Mouse (Mus musculus): Measurements from ENCODE around the gene Prima1. TPM values are rescaled to one million over a fixed set of nuclear protein-coding genes. Genes with fewer than 3 reads are reported as not detected.
A peak's percentile ranks its signal among the peaks of the same experiment; 100 is the strongest.

Gene Prima1
- polyA plus RNA-seq, 1 experiment from 2014 or later: 0.25 TPM

GRCm38 (mm10) chr12:103252901-103253434, 11.0 kb upstream of the Prima1 start:
- no peak overlapping the region for H3K4me2 ChIP-seq
- no peak overlapping the region for H3K4me3 ChIP-seq
- no peaks in the 10 kb centered on the region for H3K36me3 ChIP-seq
- no peaks in the 10 kb centered on the region for H3K4me1 ChIP-seq
- H3K27me3 ChIP-seq: no peaks in the 10 kb centered on the region
- H3K9me3 ChIP-seq: no peaks in the 10 kb centered on the region
- no peak for ATAC-seq (ENCODE audit: insufficient number of reproducible peaks, insufficient read depth, low FRiP score, low TSS enrichment, low read depth)
- H3K27ac ChIP-seq: no peak overlapping the region
- 90% methylated on average over 8 of the region's 8 CpGs for WGBS
- H3K9ac ChIP-seq: no peak overlapping the region

GRCm38 (mm10) chr12:103251151-103251550, 9.2 kb upstream of the Prima1 start:
- no peak for ATAC-seq (ENCODE audit: insufficient number of reproducible peaks, insufficient read depth, low FRiP score, low TSS enrichment, low read depth)
- Histone ChIP-seq H3K36me3 (no peaks in the 10 kb centered on the region), H3K4me3 (no peak overlapping the region), H3K4me2 (no peak overlapping the region), H3K4me1 (no peaks in the 10 kb centered on the region), H3K9me3 (no peaks in the 10 kb centered on the region), H3K9ac (no peak overlapping the region), H3K27me3 (no peaks in the 10 kb centered on the region), H3K27ac (no peak overlapping the region)
- WGBS: 91% methylated on average over 5 of the region's 5 CpGs

GRCm38 (mm10) chr12:103250333-103250732, 8.4 kb upstream of the Prima1 start:
- 72% methylated on average over 6 of the region's 6 CpGs for WGBS
- Histone ChIP-seq H3K4me2 (no peak overlapping the region), H3K4me1 (no peaks in the 10 kb centered on the region), H3K9me3 (no peaks in the 10 kb centered on the region), H3K4me3 (no peak overlapping the region), H3K9ac (no peak overlapping the region), H3K27ac (no peak overlapping the region), H3K27me3 (no peaks in the 10 kb centered on the region), H3K36me3 (no peaks in the 10 kb centered on the region)
- ATAC-seq (ENCODE audit: insufficient number of reproducible peaks, insufficient read depth, low FRiP score, low TSS enrichment, low read depth): no peak

- H3K9me3 ChIP-seq: no peaks in the 10 kb centered on the region
- no peaks in the 10 kb centered on the region for H3K36me3 ChIP-seq
- H3K4me2 ChIP-seq: peak overlapping the region; percentile 88
- peaks cover 51% of the 10 kb centered on the region for H3K27me3 ChIP-seq
- peak overlapping the region; percentile 83 for H3K9ac ChIP-seq
- H3K4me3 ChIP-seq: peak overlapping the region; percentile 71
- peaks cover 12% of the 10 kb centered on the region for H3K4me1 ChIP-seq
- 2% methylated on average over 11 of the region's 11 CpGs for WGBS
- no peak overlapping the region for H3K27ac ChIP-seq
- no peak for ATAC-seq (ENCODE audit: insufficient number of reproducible peaks, insufficient read depth, low FRiP score, low TSS enrichment, low read depth)
Observed at GRCm38 (mm10) chr12:103243041-103243440, 1.1 kb upstream of the Prima1 start.

- ATAC-seq (ENCODE audit: insufficient number of reproducible peaks, insufficient read depth, low FRiP score, low TSS enrichment, low read depth): 0 out of 2 replicates have a peak, but pooled peaks have one; percentile 32
- Histone ChIP-seq H3K9me3 (no peaks in the 10 kb centered on the region), H3K4me3 (peak overlapping the region; percentile 71), H3K36me3 (no peaks in the 10 kb centered on the region), H3K27me3 (peaks cover 51% of the 10 kb centered on the region), H3K4me1 (peaks cover 12% of the 10 kb centered on the region), H3K4me2 (peak overlapping the region; percentile 88), H3K9ac (peak overlapping the region; percentile 83), H3K27ac (peak overlapping the region; percentile 85)
- under 1% methylated on average over 34 of the region's 34 CpGs for WGBS
Observed at GRCm38 (mm10) chr12:103242591-103243025, 658 bp upstream of the Prima1 start.

GRCm38 (mm10) chr12:103241311-103242082, 453 bp downstream of the Prima1 start:
- Histone ChIP-seq H3K27ac (no peak overlapping the region), H3K4me1 (peaks cover 12% of the 10 kb centered on the region), H3K4me3 (peak overlapping the region; percentile 71), H3K9ac (peak overlapping the region; percentile 83), H3K4me2 (peak overlapping the region; percentile 88), H3K27me3 (peaks cover 51% of the 10 kb centered on the region), H3K36me3 (no peaks in the 10 kb centered on the region), H3K9me3 (no peaks in the 10 kb centered on the region)
- 10% methylated on average over 36 of the region's 36 CpGs for WGBS
- peak; percentile 40 for ATAC-seq (ENCODE audit: insufficient number of reproducible peaks, insufficient read depth, low FRiP score, low TSS enrichment, low read depth)

- Histone ChIP-seq H3K4me1 (peaks cover 12% of the 10 kb centered on the region), H3K36me3 (no peaks in the 10 kb centered on the region), H3K9me3 (no peaks in the 10 kb centered on the region), H3K4me3 (no peak overlapping the region), H3K27ac (no peak overlapping the region), H3K9ac (no peak overlapping the region), H3K27me3 (peaks cover 42% of the 10 kb centered on the region), H3K4me2 (no peak overlapping the region)
- no peak for ATAC-seq (ENCODE audit: insufficient number of reproducible peaks, insufficient read depth, low FRiP score, low TSS enrichment, low read depth)
- WGBS: 74% methylated on average over 7 of the region's 7 CpGs
Observed at GRCm38 (mm10) chr12:103238924-103239460, 3.0 kb downstream of the Prima1 start.

GRCm38 (mm10) chr12:103235856-103236255, 6.1 kb downstream of the Prima1 start:
- WGBS: 73% methylated on average over 2 of the region's 2 CpGs
- no peak overlapping the region for H3K27ac ChIP-seq
- no peak for ATAC-seq (ENCODE audit: insufficient number of reproducible peaks, insufficient read depth, low FRiP score, low TSS enrichment, low read depth)
- H3K36me3 ChIP-seq: no peaks in the 10 kb centered on the region
- no peaks in the 10 kb centered on the region for H3K9me3 ChIP-seq
- no peak overlapping the region for H3K4me3 ChIP-seq
- no peaks in the 10 kb centered on the region for H3K4me1 ChIP-seq
- H3K4me2 ChIP-seq: no peak overlapping the region
- no peak overlapping the region for H3K9ac ChIP-seq
- peaks cover 18% of the 10 kb centered on the region for H3K27me3 ChIP-seq

- Histone ChIP-seq H3K36me3 (no peaks in the 10 kb centered on the region), H3K27ac (no peak overlapping the region), H3K4me1 (no peaks in the 10 kb centered on the region), H3K9me3 (no peaks in the 10 kb centered on the region), H3K27me3 (peaks cover 12% of the 10 kb centered on the region), H3K9ac (no peak overlapping the region), H3K4me3 (no peak overlapping the region), H3K4me2 (no peak overlapping the region)
- ATAC-seq (ENCODE audit: insufficient number of reproducible peaks, insufficient read depth, low FRiP score, low TSS enrichment, low read depth): no peak
- WGBS: 72% methylated on average over 10 of the region's 10 CpGs
Observed at GRCm38 (mm10) chr12:103235251-103235650, 6.7 kb downstream of the Prima1 start.

GRCm38 (mm10) chr12:103229058-103229457, 12.9 kb downstream of the Prima1 start:
- no peak for ATAC-seq (ENCODE audit: insufficient number of reproducible peaks, insufficient read depth, low FRiP score, low TSS enrichment, low read depth)
- WGBS: 87% methylated on average over 4 of the region's 4 CpGs

GRCm38 (mm10) chr12:103226121-103226520, 15.8 kb downstream of the Prima1 start:
- ATAC-seq (ENCODE audit: insufficient number of reproducible peaks, insufficient read depth, low FRiP score, low TSS enrichment, low read depth): no peak
- Histone ChIP-seq H3K27me3 (no peaks in the 10 kb centered on the region), H3K36me3 (no peaks in the 10 kb centered on the region), H3K4me3 (no peak overlapping the region), H3K4me2 (no peak overlapping the region), H3K9ac (no peak overlapping the region), H3K27ac (no peak overlapping the region), H3K4me1 (peaks cover 5% of the 10 kb centered on the region; the same call in 1 of the 2 replicates), H3K9me3 (no peaks in the 10 kb centered on the region)
- WGBS: 79% methylated on average over 4 of the region's 4 CpGs

More at GRCm38 (mm10) chr12:103229058-103229457, 12.9 kb downstream of the Prima1 start:
- Histone ChIP-seq H3K9ac (no peak overlapping the region), H3K27me3 (no peaks in the 10 kb centered on the region), H3K36me3 (no peaks in the 10 kb centered on the region), H3K27ac (no peak overlapping the region), H3K9me3 (no peaks in the 10 kb centered on the region), H3K4me1 (no peaks in the 10 kb centered on the region), H3K4me3 (no peak overlapping the region), H3K4me2 (no peak overlapping the region)

- Histone ChIP-seq H3K4me2 (no peak overlapping the region), H3K9me3 (no peaks in the 10 kb centered on the region), H3K4me3 (no peak overlapping the region), H3K27ac (no peak overlapping the region), H3K27me3 (no peaks in the 10 kb centered on the region), H3K4me1 (peaks cover 9% of the 10 kb centered on the region; the same call in 1 of the 2 replicates), H3K36me3 (no peaks in the 10 kb centered on the region), H3K9ac (no peak overlapping the region)
- no peak for ATAC-seq (ENCODE audit: insufficient number of reproducible peaks, insufficient read depth, low FRiP score, low TSS enrichment, low read depth)
- WGBS: 87% methylated on average over 9 of the region's 9 CpGs
Observed at GRCm38 (mm10) chr12:103223671-103224070, 18.3 kb downstream of the Prima1 start.
